Mouse (Mus musculus): ENCODE measurements around the gene Tnpo2. TPM values are rescaled to one million over a fixed set of nuclear protein-coding genes. Genes with fewer than 3 reads are reported as not detected.

Gene Tnpo2
- polyA plus RNA-seq, 1 experiment from 2014 or later, result 22.9 TPM

GRCm38 (mm10) chr8:85017209-85017608, 19.5 kb upstream of the Tnpo2 start:
- H3K4me3 ChIP-seq (ENCODE audit: low read depth, low read length), result no peak overlapping the region
- peak; percentile 31 for ATAC-seq (ENCODE audit: low read depth)
- H3K9ac ChIP-seq (ENCODE audit: low read depth, low read length), result no peak overlapping the region
- 40% methylated on average over 5 of the region's 5 CpGs for WGBS
- H3K36me3 ChIP-seq (ENCODE audit: control insufficient read depth, insufficient read depth, low read length), result peaks cover 43% of the 10 kb centered on the region
- no peaks in the 10 kb centered on the region for H3K9me3 ChIP-seq (ENCODE audit: control insufficient read depth, low read length)
- H3K4me1 ChIP-seq (ENCODE audit: control insufficient read depth, insufficient read depth, low read length), result no peaks in the 10 kb centered on the region; the same call in 1 of the 2 replicates
- H3K27me3 ChIP-seq (replicated peaks; ENCODE audit: control insufficient read depth, insufficient read depth, low read length), result peaks cover 17% of the 10 kb centered on the region
- peak; percentile 34 for DNase-seq (ENCODE audit: low spot score)
- no peak overlapping the region; the same call in 1 of the 2 replicates for H3K27ac ChIP-seq (replicated peaks; ENCODE audit: low read depth, low read length)
- no peak overlapping the region for H3K4me2 ChIP-seq (ENCODE audit: low read depth, low read length)

DNA sequence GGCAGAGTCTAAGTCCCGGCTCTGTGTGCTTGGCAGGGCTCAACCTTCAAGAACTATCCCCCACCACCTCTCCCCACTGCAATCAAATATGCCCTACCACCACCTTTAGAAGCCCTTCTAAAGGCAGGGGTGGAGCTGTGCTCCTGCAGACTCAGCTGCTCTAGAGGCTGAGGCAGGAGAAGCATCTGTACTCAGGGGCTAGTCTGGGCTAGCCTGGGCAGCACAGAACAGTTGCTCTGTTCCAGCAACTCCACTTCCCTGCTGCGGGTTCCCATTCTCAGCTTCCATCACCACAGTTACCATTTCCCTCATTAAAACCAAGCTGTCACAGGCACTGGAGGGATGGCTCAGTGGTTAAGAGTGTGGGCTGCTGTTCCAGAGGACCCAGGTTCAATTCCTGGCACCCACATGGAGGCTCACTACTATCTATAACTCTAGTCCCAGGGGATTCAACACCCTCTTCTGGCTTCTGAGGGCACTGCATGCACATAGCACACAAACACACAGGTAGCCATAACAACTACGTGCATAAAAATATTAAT, 15.1 kb upstream of the Tnpo2 start:
- Histone ChIP-seq H3K4me1 (ENCODE audit: control insufficient read depth, insufficient read depth, low read length) (peaks cover 4% of the 10 kb centered on the region; the same call in 1 of the 2 replicates), H3K4me2 (ENCODE audit: low read depth, low read length) (no peak overlapping the region), H3K36me3 (ENCODE audit: control insufficient read depth, insufficient read depth, low read length) (peaks cover 61% of the 10 kb centered on the region), H3K9ac (ENCODE audit: low read depth, low read length) (no peak overlapping the region), H3K4me3 (ENCODE audit: low read depth, low read length) (no peak overlapping the region), H3K9me3 (ENCODE audit: control insufficient read depth, low read length) (no peaks in the 10 kb centered on the region), H3K27ac (replicated peaks; ENCODE audit: low read depth, low read length) (no peak overlapping the region), H3K27me3 (replicated peaks; ENCODE audit: control insufficient read depth, insufficient read depth, low read length) (no peaks in the 10 kb centered on the region)
- DNase-seq (ENCODE audit: low spot score), result no peak
- no peak for ATAC-seq (ENCODE audit: low read depth)
- 89% methylated on average over 3 of the region's 3 CpGs for WGBS

DNA sequence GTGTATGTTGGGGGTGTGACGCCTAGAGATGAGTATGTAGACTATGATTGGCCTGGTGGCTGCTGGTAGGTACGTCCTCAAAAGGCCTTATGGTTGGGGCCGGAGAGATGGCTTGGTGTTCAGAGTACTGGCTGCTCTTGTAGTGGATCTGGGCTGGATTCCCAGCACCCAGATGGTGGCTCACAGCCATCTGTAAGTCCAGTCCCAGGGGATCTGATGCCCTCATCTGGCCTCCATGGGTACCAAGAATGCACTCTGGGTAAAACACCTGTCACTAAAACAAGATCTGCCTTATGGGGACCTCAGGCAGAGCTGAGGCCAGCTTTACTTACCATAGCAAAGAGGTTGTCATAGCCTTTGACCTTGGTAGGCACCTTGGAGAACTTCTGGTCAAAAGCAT, 12.9 kb upstream of the Tnpo2 start:
- H3K27me3 ChIP-seq (replicated peaks; ENCODE audit: control insufficient read depth, insufficient read depth, low read length), result no peaks in the 10 kb centered on the region
- H3K9me3 ChIP-seq (ENCODE audit: control insufficient read depth, low read length), result no peaks in the 10 kb centered on the region
- H3K9ac ChIP-seq (ENCODE audit: low read depth, low read length), result no peak overlapping the region
- H3K4me2 ChIP-seq (ENCODE audit: low read depth, low read length), result peak overlapping the region; percentile 63
- H3K4me3 ChIP-seq (ENCODE audit: low read depth, low read length), result peak overlapping the region; percentile 81; the same call in 1 of the 2 replicates
- WGBS, result 96% methylated on average over 3 of the region's 3 CpGs
- peaks cover 48% of the 10 kb centered on the region for H3K36me3 ChIP-seq (ENCODE audit: control insufficient read depth, insufficient read depth, low read length)
- peaks cover 14% of the 10 kb centered on the region for H3K4me1 ChIP-seq (ENCODE audit: control insufficient read depth, insufficient read depth, low read length)
- ATAC-seq (ENCODE audit: low read depth) (no peak), DNase-seq (ENCODE audit: low spot score) (no peak)
- H3K27ac ChIP-seq (replicated peaks; ENCODE audit: low read depth, low read length), result no peak overlapping the region

GRCm38 (mm10) chr8:85025098-85025932, 11.4 kb upstream of the Tnpo2 start, which contains the start of gene Asna1:
Gene Asna1, minus strand, starts transcription at chr8:85025281.
- peaks cover 48% of the 10 kb centered on the region for H3K36me3 ChIP-seq (ENCODE audit: control insufficient read depth, insufficient read depth, low read length)
- peak; percentile 92 for ATAC-seq (ENCODE audit: low read depth)

GRCm38 (mm10) chr8:85026670-85027515, 9.8 kb upstream of the Tnpo2 start, which contains the start of gene Trir:
Gene Trir, plus strand, starts transcription at chr8:85026823.
- WGBS, result under 1% methylated on average over 54 of the region's 75 CpGs
- no peaks in the 10 kb centered on the region for H3K9me3 ChIP-seq (ENCODE audit: control insufficient read depth, low read length)
- DNase-seq (ENCODE audit: low spot score), result peak; percentile 98
- no peaks in the 10 kb centered on the region for H3K27me3 ChIP-seq (replicated peaks; ENCODE audit: control insufficient read depth, insufficient read depth, low read length)
- H3K36me3 ChIP-seq (ENCODE audit: control insufficient read depth, insufficient read depth, low read length), result peaks cover 52% of the 10 kb centered on the region
- peak within 1 kb of the TSS; percentile 93 for H3K27ac ChIP-seq (replicated peaks; ENCODE audit: low read depth, low read length)
- H3K4me3 ChIP-seq (ENCODE audit: low read depth, low read length), result peak within 1 kb of the TSS; percentile 98
- peak; percentile 83 for ATAC-seq (ENCODE audit: low read depth)
- H3K9ac ChIP-seq (ENCODE audit: low read depth, low read length), result peak within 1 kb of the TSS; percentile 99
- peaks cover 15% of the 10 kb centered on the region for H3K4me1 ChIP-seq (ENCODE audit: control insufficient read depth, insufficient read depth, low read length)
- peak within 1 kb of the TSS; percentile 63 for H3K4me2 ChIP-seq (ENCODE audit: low read depth, low read length)

More at GRCm38 (mm10) chr8:85025098-85025932, 11.4 kb upstream of the Tnpo2 start, which contains the start of gene Asna1:
- no peaks in the 10 kb centered on the region for H3K9me3 ChIP-seq (ENCODE audit: control insufficient read depth, low read length)
- peak within 1 kb of the TSS; percentile 80 for H3K9ac ChIP-seq (ENCODE audit: low read depth, low read length)
- H3K27me3 ChIP-seq (replicated peaks; ENCODE audit: control insufficient read depth, insufficient read depth, low read length), result no peaks in the 10 kb centered on the region
- H3K27ac ChIP-seq (replicated peaks; ENCODE audit: low read depth, low read length), result peak within 1 kb of the TSS; percentile 93
- peaks cover 15% of the 10 kb centered on the region for H3K4me1 ChIP-seq (ENCODE audit: control insufficient read depth, insufficient read depth, low read length)
- peak; percentile 98 for DNase-seq (ENCODE audit: low spot score)
- whole genome bisulfite sequencing, result 7% methylated on average over 30 of the region's 30 CpGs
- H3K4me2 ChIP-seq (ENCODE audit: low read depth, low read length), result peak within 1 kb of the TSS; percentile 63
- peak within 1 kb of the TSS; percentile 81 for H3K4me3 ChIP-seq (ENCODE audit: low read depth, low read length)

DNA sequence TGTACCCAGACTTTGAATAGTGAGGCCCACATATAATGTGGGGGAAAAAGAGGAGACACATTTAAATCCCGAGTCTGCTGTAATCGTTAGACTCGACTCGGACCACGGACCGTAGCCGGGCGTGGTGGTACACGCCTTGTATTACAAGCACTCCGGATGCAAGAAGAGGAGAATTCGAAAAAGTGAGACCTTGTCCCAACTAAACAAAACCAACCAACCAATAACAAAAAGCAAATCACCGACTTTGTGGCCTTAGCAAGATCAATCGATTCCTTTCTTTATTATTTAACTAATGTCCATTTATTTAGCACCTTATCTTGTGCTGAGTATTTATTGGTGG, 9.2 kb upstream of the Tnpo2 start:
- Histone ChIP-seq H3K36me3 (ENCODE audit: control insufficient read depth, insufficient read depth, low read length) (peaks cover 52% of the 10 kb centered on the region), H3K27me3 (replicated peaks; ENCODE audit: control insufficient read depth, insufficient read depth, low read length) (no peaks in the 10 kb centered on the region), H3K4me2 (ENCODE audit: low read depth, low read length) (peak overlapping the region; percentile 63), H3K27ac (replicated peaks; ENCODE audit: low read depth, low read length) (peak overlapping the region; percentile 93), H3K9ac (ENCODE audit: low read depth, low read length) (peak overlapping the region; percentile 99), H3K9me3 (ENCODE audit: control insufficient read depth, low read length) (no peaks in the 10 kb centered on the region), H3K4me1 (ENCODE audit: control insufficient read depth, insufficient read depth, low read length) (peaks cover 15% of the 10 kb centered on the region), H3K4me3 (ENCODE audit: low read depth, low read length) (peak overlapping the region; percentile 98)
- no peak for ATAC-seq (ENCODE audit: low read depth)
- WGBS, result 1% methylated on average over 13 of the region's 13 CpGs
- no peak for DNase-seq (ENCODE audit: low spot score)

- Histone ChIP-seq H3K4me1 (ENCODE audit: control insufficient read depth, insufficient read depth, low read length) (peaks cover 15% of the 10 kb centered on the region), H3K4me2 (ENCODE audit: low read depth, low read length) (peak overlapping the region; percentile 63), H3K36me3 (ENCODE audit: control insufficient read depth, insufficient read depth, low read length) (peaks cover 52% of the 10 kb centered on the region), H3K27me3 (replicated peaks; ENCODE audit: control insufficient read depth, insufficient read depth, low read length) (no peaks in the 10 kb centered on the region), H3K4me3 (ENCODE audit: low read depth, low read length) (peak overlapping the region; percentile 98), H3K9me3 (ENCODE audit: control insufficient read depth, low read length) (no peaks in the 10 kb centered on the region), H3K9ac (ENCODE audit: low read depth, low read length) (peak overlapping the region; percentile 99), H3K27ac (replicated peaks; ENCODE audit: low read depth, low read length) (no peak overlapping the region)
- no peak for DNase-seq (ENCODE audit: low spot score)
- 24% methylated on average over 2 of the region's 2 CpGs for WGBS
- no peak for ATAC-seq (ENCODE audit: low read depth)
Measured at GRCm38 (mm10) chr8:85027922-85028321, 8.8 kb upstream of the Tnpo2 start.

GRCm38 (mm10) chr8:85029271-85029670, 7.4 kb upstream of the Tnpo2 start:
- ATAC-seq (ENCODE audit: low read depth) (no peak), DNase-seq (ENCODE audit: low spot score) (no peak)
- H3K9me3 ChIP-seq (ENCODE audit: control insufficient read depth, low read length), result no peaks in the 10 kb centered on the region
- no peak overlapping the region for H3K4me2 ChIP-seq (ENCODE audit: low read depth, low read length)
- peaks cover 51% of the 10 kb centered on the region for H3K36me3 ChIP-seq (ENCODE audit: control insufficient read depth, insufficient read depth, low read length)
- H3K4me1 ChIP-seq (ENCODE audit: control insufficient read depth, insufficient read depth, low read length), result peaks cover 15% of the 10 kb centered on the region
- H3K9ac ChIP-seq (ENCODE audit: low read depth, low read length), result peak overlapping the region; percentile 99; the same call in 1 of the 2 replicates
- no peak overlapping the region for H3K4me3 ChIP-seq (ENCODE audit: low read depth, low read length)
- H3K27ac ChIP-seq (replicated peaks; ENCODE audit: low read depth, low read length), result no peak overlapping the region
- WGBS, result 88% methylated on average over 14 of the region's 14 CpGs
- no peaks in the 10 kb centered on the region for H3K27me3 ChIP-seq (replicated peaks; ENCODE audit: control insufficient read depth, insufficient read depth, low read length)
